Mouse (Mus musculus) hindbrain, embryonic 12.5 days (tissue): ENCODE data around the gene Shld1. TPM values are rescaled to one million over a fixed set of nuclear protein-coding genes. Genes with fewer than 3 reads are reported as not detected.

Experiments used
- ATAC-seq: fragments of 200-750 bp; cut with Nextera tagmentation; 2 replicates; pipeline ENCODE4 v1.8.0; 2017; ENCODE audit warnings: moderate TSS enrichment; ENCODE audit not compliant: low FRiP score
- H3K27ac ChIP-seq: fragments of 300-500 bp; sonication (generic); 2 replicates; pipeline ENCODE4 v1.5.1; 2016; ENCODE audit warnings: mild to moderate bottlenecking
- H3K27me3 ChIP-seq: fragments of 300-500 bp; sonication (generic); 2 replicates; pipeline ENCODE4 v1.6.1; 2016; ENCODE audit warnings: mild to moderate bottlenecking
- H3K36me3 ChIP-seq: fragments of 300-500 bp; sonication (generic); 2 replicates; pipeline ENCODE4 v1.6.1; 2016; ENCODE audit warnings: mild to moderate bottlenecking
- H3K4me1 ChIP-seq: fragments of 300-500 bp; sonication (generic); 2 replicates; pipeline ENCODE4 v1.6.1; 2016
- H3K4me2 ChIP-seq: fragments of 300-500 bp; sonication (generic); replicated peaks from 2 replicates; pipeline ENCODE4 v1.6.1; 2016; ENCODE audit warnings: mild to moderate bottlenecking
- H3K4me3 ChIP-seq: fragments of 300-500 bp; sonication (generic); 2 replicates; pipeline ENCODE4 v1.5.1; 2016; ENCODE audit warnings: mild to moderate bottlenecking
- H3K9ac ChIP-seq: fragments of 300-500 bp; sonication (generic); 2 replicates; pipeline ENCODE4 v1.6.1; 2016; ENCODE audit warnings: mild to moderate bottlenecking, moderate library complexity
- H3K9me3 ChIP-seq: fragments of 300-500 bp; sonication (generic); replicated peaks from 2 replicates; pipeline ENCODE4 v1.6.1; 2016; ENCODE audit warnings: mild to moderate bottlenecking
- WGBS: fragments of 180-500 bp; shearing (Covaris S2); methylation state at CpG from one replicate; pipeline ENCODE4 v1.1.7; 2016; 5-methylcytosine and 5-hydroxymethylcytosine counted together
- polyA plus RNA-seq: library from polyadenylated mRNA; unstranded; fragments of >200 nt; fragmentation: Nextera tagmentation; extraction: Ambion mirVana; gene quantifications from 2 replicates; pipeline ENCODE4 v1.2.1, GENCODE M21; 2016

Shld1 gene
- 18.4 and 19.9 TPM in 2 replicates for polyA plus RNA-seq

GRCm38 (mm10) chr2:132686756-132687737 is at the start of gene Shld1:
Shld1 (plus strand) TSS chr2:132686931.
- H3K4me1 ChIP-seq, result peaks cover 2% of the 10 kb centered on the region; the same call in 1 of the 2 replicates
- peak within 1 kb of the TSS; percentile 54 for H3K4me2 ChIP-seq
- ATAC-seq, result peak; percentile 94
- H3K36me3 ChIP-seq, result no peaks in the 10 kb centered on the region
- H3K27ac ChIP-seq, result peak within 1 kb of the TSS; percentile 82
- H3K9ac ChIP-seq, result peak within 1 kb of the TSS; percentile 66
- no peaks in the 10 kb centered on the region for H3K9me3 ChIP-seq
- H3K4me3 ChIP-seq, result peak within 1 kb of the TSS; percentile 57
- 11% methylated on average over 33 of the region's 33 CpGs for WGBS
- no peaks in the 10 kb centered on the region for H3K27me3 ChIP-seq

- no peak overlapping the region for H3K9ac ChIP-seq
- ATAC-seq, result no peak
- no peaks in the 10 kb centered on the region for H3K4me1 ChIP-seq
- H3K9me3 ChIP-seq, result no peaks in the 10 kb centered on the region
- H3K27ac ChIP-seq, result no peak overlapping the region
- no peak overlapping the region for H3K4me2 ChIP-seq
- no peaks in the 10 kb centered on the region for H3K36me3 ChIP-seq
- H3K27me3 ChIP-seq, result no peaks in the 10 kb centered on the region
- H3K4me3 ChIP-seq, result no peak overlapping the region
- 93% methylated on average over 6 of the region's 6 CpGs for WGBS
Observed at GRCm38 (mm10) chr2:132638306-132638705, 48.4 kb upstream of the Shld1 start.

- no peak for ATAC-seq
- no peak overlapping the region for H3K27ac ChIP-seq
- no peaks in the 10 kb centered on the region for H3K27me3 ChIP-seq
- no peak overlapping the region for H3K4me3 ChIP-seq
- 87% methylated on average over 7 of the region's 7 CpGs for WGBS
- H3K36me3 ChIP-seq, result no peaks in the 10 kb centered on the region
- no peak overlapping the region for H3K4me2 ChIP-seq
- H3K9me3 ChIP-seq, result no peaks in the 10 kb centered on the region
- no peak overlapping the region for H3K9ac ChIP-seq
- no peaks in the 10 kb centered on the region for H3K4me1 ChIP-seq
Observed at GRCm38 (mm10) chr2:132639337-132639736, 47.4 kb upstream of the Shld1 start.

GRCm38 (mm10) chr2:132641196-132641595 is 45.5 kb upstream of the Shld1 start:
- H3K4me3 ChIP-seq, result no peak overlapping the region
- H3K4me1 ChIP-seq, result no peaks in the 10 kb centered on the region
- H3K9me3 ChIP-seq, result no peaks in the 10 kb centered on the region
- H3K27ac ChIP-seq, result no peak overlapping the region
- no peaks in the 10 kb centered on the region for H3K27me3 ChIP-seq
- ATAC-seq, result no peak
- H3K4me2 ChIP-seq, result no peak overlapping the region
- no peaks in the 10 kb centered on the region for H3K36me3 ChIP-seq
- H3K9ac ChIP-seq, result no peak overlapping the region
- WGBS, result 66% methylated on average over 3 of the region's 3 CpGs

GRCm38 (mm10) chr2:132643161-132643560 is 43.6 kb upstream of the Shld1 start:
- Histone ChIP-seq H3K4me2 (no peak overlapping the region), H3K4me1 (no peaks in the 10 kb centered on the region), H3K27me3 (no peaks in the 10 kb centered on the region), H3K4me3 (no peak overlapping the region), H3K9ac (no peak overlapping the region), H3K36me3 (no peaks in the 10 kb centered on the region), H3K27ac (no peak overlapping the region), H3K9me3 (no peaks in the 10 kb centered on the region)
- ATAC-seq, result no peak
- WGBS, result 88% methylated on average over 4 of the region's 4 CpGs

- Histone ChIP-seq H3K4me3 (no peak overlapping the region), H3K4me2 (no peak overlapping the region), H3K36me3 (no peaks in the 10 kb centered on the region), H3K9ac (no peak overlapping the region), H3K27ac (no peak overlapping the region), H3K27me3 (no peaks in the 10 kb centered on the region), H3K9me3 (no peaks in the 10 kb centered on the region), H3K4me1 (no peaks in the 10 kb centered on the region)
- no peak for ATAC-seq
- WGBS, result 70% methylated on average over 17 of the region's 17 CpGs
Observed at GRCm38 (mm10) chr2:132646856-132647745, 39.6 kb upstream of the Shld1 start.

GRCm38 (mm10) chr2:132649352-132649870 is 37.3 kb upstream of the Shld1 start:
- no peak overlapping the region for H3K4me3 ChIP-seq

GRCm38 (mm10) chr2:132650546-132650945 is 36.2 kb upstream of the Shld1 start:
- ATAC-seq, result no peak
- Histone ChIP-seq H3K27ac (no peak overlapping the region), H3K36me3 (no peaks in the 10 kb centered on the region), H3K4me3 (no peak overlapping the region), H3K9ac (no peak overlapping the region), H3K4me2 (no peak overlapping the region), H3K4me1 (no peaks in the 10 kb centered on the region), H3K27me3 (no peaks in the 10 kb centered on the region), H3K9me3 (no peaks in the 10 kb centered on the region)
- 78% methylated on average over 2 of the region's 2 CpGs for WGBS

More at GRCm38 (mm10) chr2:132649352-132649870, 37.3 kb upstream of the Shld1 start:
- H3K27me3 ChIP-seq, result no peaks in the 10 kb centered on the region
- no peaks in the 10 kb centered on the region for H3K4me1 ChIP-seq
- H3K9me3 ChIP-seq, result no peaks in the 10 kb centered on the region
- H3K4me2 ChIP-seq, result no peak overlapping the region
- ATAC-seq, result no peak
- H3K36me3 ChIP-seq, result no peaks in the 10 kb centered on the region
- no peak overlapping the region for H3K27ac ChIP-seq
- 88% methylated on average over 10 of the region's 10 CpGs for WGBS
- no peak overlapping the region for H3K9ac ChIP-seq

GRCm38 (mm10) chr2:132652476-132652875 is 34.3 kb upstream of the Shld1 start:
- Histone ChIP-seq H3K4me2 (no peak overlapping the region), H3K36me3 (no peaks in the 10 kb centered on the region), H3K9me3 (no peaks in the 10 kb centered on the region), H3K4me3 (no peak overlapping the region), H3K9ac (0 out of 2 replicates have a peak overlapping the region, but pooled peaks have one; percentile 18), H3K4me1 (no peaks in the 10 kb centered on the region), H3K27me3 (no peaks in the 10 kb centered on the region), H3K27ac (no peak overlapping the region)
- ATAC-seq, result no peak
- 56% methylated on average over 10 of the region's 10 CpGs for WGBS

- H3K4me1 ChIP-seq, result no peaks in the 10 kb centered on the region
- H3K36me3 ChIP-seq, result no peaks in the 10 kb centered on the region
- ATAC-seq, result no peak
- H3K27me3 ChIP-seq, result no peaks in the 10 kb centered on the region
- H3K9me3 ChIP-seq, result no peaks in the 10 kb centered on the region
- H3K4me3 ChIP-seq, result no peak overlapping the region
- H3K4me2 ChIP-seq, result no peak overlapping the region
- no peak overlapping the region for H3K27ac ChIP-seq
- WGBS, result 80% methylated on average over 6 of the region's 6 CpGs
- H3K9ac ChIP-seq, result no peak overlapping the region
Observed at GRCm38 (mm10) chr2:132654834-132655495, 31.8 kb upstream of the Shld1 start.

- Histone ChIP-seq H3K4me1 (no peaks in the 10 kb centered on the region), H3K9me3 (no peaks in the 10 kb centered on the region), H3K27me3 (no peaks in the 10 kb centered on the region), H3K9ac (no peak overlapping the region), H3K27ac (no peak overlapping the region), H3K4me3 (no peak overlapping the region), H3K4me2 (no peak overlapping the region), H3K36me3 (no peaks in the 10 kb centered on the region)
- WGBS, result 94% methylated on average over 2 of the region's 2 CpGs
- no peak for ATAC-seq
Observed at GRCm38 (mm10) chr2:132657186-132657585, 29.5 kb upstream of the Shld1 start.
